Mouse (Mus musculus) liver, embryonic 16.5 days (tissue): ENCODE measurements around the gene Apbb2. TPM values are rescaled to one million over a fixed set of nuclear protein-coding genes. Genes with fewer than 3 reads are reported as not detected.

Source experiments
- ATAC-seq: fragments of 200-750 bp; cut with Nextera tagmentation; 2 replicates; pipeline ENCODE4 v1.8.0; 2017; ENCODE audit warnings: low read depth, mild to moderate bottlenecking, moderate number of reproducible peaks, moderate library complexity
- H3K27ac ChIP-seq: fragments of 300-500 bp; sonication (generic); 2 replicates; pipeline ENCODE4 v1.5.1; 2014; ENCODE audit warnings: mild to moderate bottlenecking, low read length
- H3K27me3 ChIP-seq: fragments of 300-500 bp; sonication (generic); 2 replicates; pipeline ENCODE4 v1.6.1; 2014; ENCODE audit warnings: low read depth, low read length, mixed read lengths; ENCODE audit not compliant: control insufficient read depth, insufficient read depth
- H3K36me3 ChIP-seq: fragments of 300-500 bp; sonication (generic); 2 replicates; pipeline ENCODE4 v1.6.1; 2014; ENCODE audit warnings: mild to moderate bottlenecking; ENCODE audit not compliant: control insufficient read depth, insufficient read depth
- H3K4me1 ChIP-seq: fragments of 300-500 bp; sonication (generic); 2 replicates; pipeline ENCODE4 v1.6.1; 2014; ENCODE audit warnings: low read depth, low read length, mixed read lengths; ENCODE audit not compliant: control insufficient read depth
- H3K4me2 ChIP-seq: fragments of 300-500 bp; sonication (generic); 2 replicates; pipeline ENCODE4 v1.6.1; 2014; ENCODE audit warnings: low read depth, low read length, mixed read lengths
- H3K4me3 ChIP-seq: fragments of 300-500 bp; sonication (generic); 2 replicates; pipeline ENCODE4 v1.5.1; 2014; ENCODE audit warnings: low read depth, mild to moderate bottlenecking, low read length
- H3K9ac ChIP-seq: fragments of 300-500 bp; sonication (generic); 2 replicates; pipeline ENCODE4 v1.6.1; 2014; ENCODE audit warnings: low read depth, low read length
- H3K9me3 ChIP-seq: fragments of 300-500 bp; sonication (generic); replicated peaks from 2 replicates; pipeline ENCODE4 v1.6.1; 2016; ENCODE audit warnings: low read length; ENCODE audit not compliant: control insufficient read depth
- WGBS: fragments of 180-500 bp; shearing (Covaris S2); extraction: QIAGEN DNeasy Blood & Tissue Kit; methylation state at CpG from one replicate; pipeline ENCODE4 v1.1.7; 2014; ENCODE audit not compliant: insufficient replicate concordance; 5-methylcytosine and 5-hydroxymethylcytosine counted together
- polyA plus RNA-seq: library from polyadenylated mRNA; unstranded; fragments of >200 nt; fragmentation: Nextera tagmentation; extraction: Ambion mirVana; gene quantifications from 2 replicates; pipeline ENCODE4 v1.2.1, GENCODE M21; 2015

The Apbb2 gene
- polyA plus RNA-seq, 1 experiment from 2014 or later: 5.6 TPM

DNA sequence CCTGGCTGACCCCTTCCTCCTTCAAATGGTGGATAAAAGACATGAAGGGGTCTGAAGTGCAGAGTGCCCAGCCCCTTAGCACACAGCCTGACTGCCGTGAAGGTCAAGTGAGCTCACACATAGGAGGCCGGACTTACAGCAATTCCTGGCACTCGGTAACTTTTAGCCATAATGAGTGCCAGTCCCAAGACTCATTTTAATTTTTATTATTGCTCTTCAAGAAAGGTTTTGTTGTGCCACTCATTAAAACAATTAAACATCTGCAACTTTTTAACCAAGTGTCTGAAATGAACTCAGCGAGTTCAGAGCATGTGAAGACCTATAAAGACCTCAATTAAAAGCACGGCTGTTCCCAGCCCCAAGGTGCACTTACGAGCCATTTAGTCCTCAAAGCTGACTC lies 239.6 kb downstream of the Apbb2 start:
- H3K27me3 ChIP-seq: no peaks in the 10 kb centered on the region
- H3K9me3 ChIP-seq: no peaks in the 10 kb centered on the region
- no peak overlapping the region for H3K4me2 ChIP-seq
- 81% methylated on average over 6 of the region's 6 CpGs for WGBS
- no peaks in the 10 kb centered on the region for H3K36me3 ChIP-seq
- no peak for ATAC-seq
- H3K4me1 ChIP-seq: no peaks in the 10 kb centered on the region
- H3K4me3 ChIP-seq: no peak overlapping the region
- H3K9ac ChIP-seq: no peak overlapping the region
- H3K27ac ChIP-seq: no peak overlapping the region

DNA sequence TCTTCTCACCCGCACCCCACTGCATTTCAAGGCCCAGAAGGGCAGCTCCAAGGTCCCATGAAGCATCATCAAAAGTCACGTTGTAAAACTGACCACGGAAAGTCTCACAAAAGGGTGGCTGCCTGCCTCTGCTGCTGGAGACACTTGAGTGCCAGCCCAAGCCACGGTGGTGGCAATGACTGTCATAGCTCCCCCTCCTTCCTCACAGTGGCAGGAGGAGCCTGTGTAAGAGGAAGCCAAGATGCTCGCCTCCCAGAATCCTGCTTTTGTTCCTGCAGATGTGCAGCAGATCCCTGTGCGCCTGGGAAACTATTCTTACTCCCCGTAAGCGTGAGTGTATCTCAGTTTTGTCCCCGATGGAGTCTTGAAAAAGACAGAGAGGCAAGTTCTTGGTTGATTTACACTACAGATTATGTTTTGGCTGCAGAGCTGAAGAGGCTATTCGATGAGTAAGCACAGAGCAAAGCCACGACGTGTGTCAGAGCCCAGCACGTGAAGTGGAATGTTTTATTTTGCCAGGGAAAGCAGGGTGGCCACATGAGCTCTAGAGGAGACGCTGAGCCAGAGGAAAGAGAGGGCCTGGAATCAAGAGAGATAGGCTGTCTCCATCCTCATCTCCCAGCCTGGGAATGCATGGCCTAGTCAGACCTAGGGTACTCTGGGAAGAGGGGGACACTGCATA lies 241.9 kb downstream of the Apbb2 start:
- 49% methylated on average over 14 of the region's 14 CpGs for WGBS

DNA sequence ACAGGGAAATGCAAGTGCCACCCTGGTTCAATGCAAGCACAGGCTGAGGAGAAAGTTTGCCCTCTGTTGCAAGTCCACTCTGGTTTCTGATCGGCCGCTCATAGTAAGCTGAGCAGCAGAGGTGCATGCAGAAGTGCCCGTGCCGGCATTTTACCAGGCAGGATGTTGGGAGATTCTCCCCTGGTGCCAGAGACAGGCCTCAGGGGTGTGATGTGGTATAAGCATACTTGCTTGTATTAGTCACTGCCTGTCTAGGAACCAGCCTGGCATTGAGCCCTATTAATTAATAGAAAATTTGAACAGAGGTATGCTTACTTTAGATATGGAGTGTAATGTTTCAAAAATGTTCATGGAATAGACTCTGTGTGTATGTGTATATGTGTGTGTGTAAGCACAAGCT lies 244.2 kb downstream of the Apbb2 start:
- ATAC-seq: no peak
- WGBS: 81% methylated on average over 4 of the region's 4 CpGs
- H3K4me3 ChIP-seq: no peak overlapping the region

More for the DNA sequence above, 241.9 kb downstream of the Apbb2 start:
- ATAC-seq: no peak
- no peak overlapping the region for H3K4me3 ChIP-seq
- no peak overlapping the region for H3K9ac ChIP-seq
- no peak overlapping the region for H3K4me2 ChIP-seq
- H3K4me1 ChIP-seq: no peaks in the 10 kb centered on the region
- no peaks in the 10 kb centered on the region for H3K9me3 ChIP-seq
- H3K27ac ChIP-seq: no peak overlapping the region
- H3K36me3 ChIP-seq: no peaks in the 10 kb centered on the region
- H3K27me3 ChIP-seq: no peaks in the 10 kb centered on the region

DNA sequence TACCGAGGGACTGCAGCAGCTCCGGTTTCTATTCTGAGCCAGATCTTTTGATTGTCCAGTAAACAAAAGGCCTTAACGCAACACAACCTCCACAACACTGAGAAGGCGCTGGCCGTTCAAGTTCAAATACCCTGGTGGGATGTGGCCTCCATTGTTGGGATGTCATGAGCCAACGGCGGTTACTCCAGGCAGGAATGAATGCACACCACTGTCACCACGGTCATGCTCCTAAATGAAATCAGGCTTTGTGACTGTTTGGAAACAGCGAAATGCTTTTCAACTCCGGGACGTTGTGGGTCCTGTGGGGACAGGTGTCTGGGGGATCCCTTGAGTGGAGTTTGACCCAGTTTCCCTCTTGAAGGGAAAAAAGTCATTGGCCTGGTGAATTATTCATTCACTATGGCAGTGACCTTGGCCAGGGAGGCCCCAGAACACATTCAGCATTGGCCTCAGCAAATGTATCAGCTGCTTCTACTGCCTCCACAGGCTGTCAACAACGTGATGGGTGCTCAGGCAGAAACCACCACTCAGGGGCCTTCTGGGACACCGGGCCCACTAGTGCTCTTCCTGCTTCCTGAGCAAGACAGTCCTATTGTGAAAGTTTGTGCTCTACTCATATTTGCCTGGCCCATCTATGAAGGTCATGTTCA lies 244.9 kb downstream of the Apbb2 start:
- Histone ChIP-seq H3K36me3 (no peaks in the 10 kb centered on the region), H3K9ac (no peak overlapping the region), H3K27ac (no peak overlapping the region), H3K4me3 (no peak overlapping the region), H3K9me3 (no peaks in the 10 kb centered on the region), H3K4me2 (no peak overlapping the region), H3K4me1 (no peaks in the 10 kb centered on the region), H3K27me3 (no peaks in the 10 kb centered on the region)
- 64% methylated on average over 13 of the region's 13 CpGs for WGBS
- ATAC-seq: no peak

More for the DNA sequence above, 244.2 kb downstream of the Apbb2 start:
- Histone ChIP-seq H3K27ac (no peak overlapping the region), H3K9ac (no peak overlapping the region), H3K4me2 (no peak overlapping the region), H3K36me3 (no peaks in the 10 kb centered on the region), H3K27me3 (no peaks in the 10 kb centered on the region), H3K4me1 (no peaks in the 10 kb centered on the region), H3K9me3 (no peaks in the 10 kb centered on the region)

DNA sequence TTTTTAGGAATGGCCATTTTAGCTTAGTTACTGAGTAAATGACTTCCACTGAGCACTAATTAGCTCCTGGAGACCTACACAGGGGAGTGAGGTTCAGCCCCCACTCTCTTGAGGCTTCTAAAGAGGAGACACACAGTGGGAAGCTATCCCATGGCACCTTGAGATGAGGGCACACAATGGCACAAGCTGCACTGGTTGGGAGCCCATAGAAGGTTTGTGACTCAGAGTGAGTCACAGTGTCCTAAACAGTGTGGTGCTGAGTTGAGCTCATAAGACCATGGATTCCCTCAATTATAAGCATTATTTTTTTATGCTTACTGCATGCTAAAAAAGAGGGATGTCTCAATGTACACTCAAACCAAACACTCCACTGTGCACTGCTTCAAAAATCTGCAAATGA lies 247.5 kb downstream of the Apbb2 start:
- ATAC-seq: no peak
- H3K9ac ChIP-seq: no peak overlapping the region
- H3K4me2 ChIP-seq: no peak overlapping the region
- no peaks in the 10 kb centered on the region for H3K27me3 ChIP-seq
- H3K36me3 ChIP-seq: no peaks in the 10 kb centered on the region
- no peak overlapping the region for H3K4me3 ChIP-seq
- no peak overlapping the region for H3K27ac ChIP-seq
- H3K4me1 ChIP-seq: no peaks in the 10 kb centered on the region
- H3K9me3 ChIP-seq: no peaks in the 10 kb centered on the region

DNA sequence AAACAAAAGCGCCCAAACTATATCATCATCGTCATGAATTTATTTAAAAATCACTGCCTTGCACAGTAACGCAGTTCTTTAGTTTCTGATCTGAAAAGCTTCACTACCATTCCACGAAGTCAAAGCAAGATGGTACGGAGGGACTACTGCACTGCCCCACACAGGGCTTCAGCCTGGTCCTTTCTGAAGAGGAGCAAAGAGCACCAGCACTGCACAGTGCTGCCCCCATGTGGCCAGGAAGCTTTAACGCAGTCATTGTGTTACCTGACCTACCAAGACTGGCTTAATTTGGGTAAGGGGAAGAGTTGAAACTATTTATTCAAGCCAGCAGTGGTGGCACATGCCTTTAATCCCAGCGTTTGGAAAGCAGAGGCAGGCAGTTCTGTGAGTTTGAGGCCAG lies 249.6 kb downstream of the Apbb2 start:
- H3K27me3 ChIP-seq: no peaks in the 10 kb centered on the region
- 34% methylated on average over 7 of the region's 7 CpGs for WGBS

DNA sequence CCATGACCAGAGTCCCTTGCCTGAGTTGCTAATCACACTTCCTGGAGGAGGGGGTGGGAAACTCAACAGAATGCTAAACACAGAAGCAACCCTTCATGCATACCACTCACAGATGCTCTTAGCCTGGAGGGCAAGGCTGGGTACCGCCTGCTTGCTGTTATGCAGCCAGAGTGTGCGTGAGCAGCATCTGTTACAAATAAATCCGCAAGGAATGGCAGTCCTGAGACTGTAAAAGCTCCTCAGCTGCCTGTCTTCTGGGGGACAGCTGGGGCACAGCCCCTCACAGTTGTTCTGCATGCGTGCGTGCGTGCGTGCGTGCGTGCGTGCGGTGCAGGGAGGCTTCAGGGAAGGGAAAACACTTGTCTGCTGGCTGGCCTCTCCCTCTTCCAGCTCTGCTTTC lies 250.9 kb downstream of the Apbb2 start:
- H3K36me3 ChIP-seq: no peaks in the 10 kb centered on the region
- H3K4me3 ChIP-seq: no peak overlapping the region
- H3K9ac ChIP-seq: no peak overlapping the region
- 79% methylated on average over 11 of the region's 11 CpGs for WGBS
- no peak for ATAC-seq
- H3K27ac ChIP-seq: no peak overlapping the region
- no peak overlapping the region for H3K4me2 ChIP-seq
- no peaks in the 10 kb centered on the region for H3K27me3 ChIP-seq
- H3K4me1 ChIP-seq: no peaks in the 10 kb centered on the region
- no peaks in the 10 kb centered on the region for H3K9me3 ChIP-seq

More for the DNA sequence above, 249.6 kb downstream of the Apbb2 start:
- Histone ChIP-seq H3K4me3 (no peak overlapping the region), H3K27ac (no peak overlapping the region), H3K4me1 (no peaks in the 10 kb centered on the region), H3K36me3 (no peaks in the 10 kb centered on the region), H3K9ac (no peak overlapping the region), H3K4me2 (no peak overlapping the region), H3K9me3 (no peaks in the 10 kb centered on the region)
- ATAC-seq: no peak

DNA sequence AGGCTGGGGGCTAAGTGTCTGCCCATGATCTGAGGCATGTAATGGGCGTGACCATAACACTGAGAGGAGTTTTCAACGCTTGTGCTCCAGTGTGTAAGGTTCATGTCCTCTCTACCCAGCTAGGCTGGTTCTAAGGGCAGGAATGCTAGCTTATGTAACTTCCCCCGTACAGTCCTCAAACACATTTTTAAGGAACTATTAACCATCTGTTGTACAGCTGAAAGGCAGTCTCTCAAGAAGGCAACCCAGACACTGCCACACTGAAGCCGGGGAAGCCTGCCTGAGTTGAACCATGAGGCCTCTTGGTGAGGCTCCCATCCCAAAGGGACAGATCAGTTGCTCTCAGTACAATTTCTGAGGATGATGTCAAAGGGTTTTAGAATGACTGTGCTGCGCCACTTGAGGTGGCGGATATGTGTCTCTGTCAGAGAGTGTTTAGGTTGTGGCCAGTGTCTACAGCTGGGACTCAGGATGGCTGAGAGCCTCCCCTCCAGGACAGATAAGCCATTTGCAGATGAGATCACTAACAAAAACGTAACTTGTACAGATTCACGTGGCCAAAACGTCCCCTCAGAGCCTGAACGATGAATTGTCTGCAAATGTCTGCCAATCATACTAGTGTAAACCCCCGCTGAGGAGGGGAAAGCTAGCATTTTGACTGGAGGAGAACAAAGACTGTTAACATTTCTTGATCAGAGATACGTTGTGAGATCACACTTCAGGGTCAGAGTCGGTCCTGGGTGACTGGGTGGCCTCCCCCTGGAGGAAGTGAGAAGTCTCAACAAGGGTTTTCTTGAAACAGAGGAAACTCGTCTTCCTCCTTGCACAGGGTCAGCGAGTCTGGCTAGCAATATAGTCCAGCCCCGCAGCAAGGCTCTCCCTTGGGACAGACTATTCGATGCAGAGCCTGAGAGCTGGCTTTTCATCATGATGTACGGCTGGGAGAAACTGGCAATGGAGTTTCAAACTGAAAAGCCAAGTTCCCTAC lies 255.0 kb downstream of the Apbb2 start:
- Histone ChIP-seq H3K9me3 (no peaks in the 10 kb centered on the region), H3K27ac (no peak overlapping the region), H3K4me1 (no peaks in the 10 kb centered on the region), H3K36me3 (no peaks in the 10 kb centered on the region), H3K4me2 (no peak overlapping the region), H3K4me3 (no peak overlapping the region), H3K9ac (no peak overlapping the region), H3K27me3 (no peaks in the 10 kb centered on the region)
- WGBS: 36% methylated on average over 18 of the region's 18 CpGs
- no peak for ATAC-seq

DNA sequence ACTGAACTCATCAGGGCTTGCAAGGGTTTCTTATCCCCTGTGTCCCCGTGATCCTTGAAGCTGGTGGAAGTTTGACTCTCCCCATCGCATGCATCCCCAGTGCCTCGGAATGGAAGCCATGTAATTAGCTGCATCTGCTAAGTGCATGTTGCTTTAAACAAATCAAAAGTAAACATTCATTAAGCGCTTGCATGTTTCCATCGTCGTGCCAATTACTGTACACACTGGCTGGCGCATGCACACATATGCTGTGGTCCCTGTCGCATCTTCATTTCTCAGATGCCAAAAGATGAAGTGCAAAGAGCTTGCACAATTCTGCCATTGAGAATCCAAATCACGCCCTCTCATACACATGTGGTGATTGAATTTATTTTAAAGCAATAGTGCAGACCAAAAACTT lies 257.8 kb downstream of the Apbb2 start:
- H3K27me3 ChIP-seq: no peaks in the 10 kb centered on the region
- WGBS: 68% methylated on average over 9 of the region's 9 CpGs
- H3K36me3 ChIP-seq: no peaks in the 10 kb centered on the region
- H3K4me3 ChIP-seq: no peak overlapping the region
- no peak for ATAC-seq
- no peaks in the 10 kb centered on the region for H3K9me3 ChIP-seq
- H3K9ac ChIP-seq: no peak overlapping the region
- no peaks in the 10 kb centered on the region for H3K4me1 ChIP-seq
- no peak overlapping the region for H3K27ac ChIP-seq
- no peak overlapping the region for H3K4me2 ChIP-seq
